Mouse (Mus musculus): Measurements from ENCODE around the gene Glcci1.

Gene Glcci1

DNA sequence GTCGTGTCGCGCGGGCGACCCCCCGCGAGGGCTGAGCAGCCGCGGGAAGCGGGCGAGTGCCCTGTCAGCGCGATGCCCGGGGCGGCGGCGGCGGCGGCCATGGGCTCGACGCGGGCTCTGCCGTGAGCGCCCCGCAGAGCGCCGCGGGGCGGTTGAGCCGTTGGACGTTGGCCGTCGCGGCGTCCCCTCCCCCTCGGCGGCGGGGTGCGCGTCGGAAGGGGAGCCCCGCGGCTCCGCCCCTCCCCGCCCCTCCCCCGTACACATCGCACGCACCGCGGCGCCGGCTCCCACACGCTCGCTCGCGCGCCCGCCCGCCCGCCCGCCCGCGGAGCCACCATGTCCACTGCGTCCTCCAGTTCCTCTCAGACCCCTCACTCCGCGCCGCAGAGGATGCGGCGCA, at the start of gene Glcci1:
Gene Glcci1 (plus strand): TSS at position 50 of the 400 bp plus-strand sequence.
- DNase-seq: peak; percentile 84

DNA sequence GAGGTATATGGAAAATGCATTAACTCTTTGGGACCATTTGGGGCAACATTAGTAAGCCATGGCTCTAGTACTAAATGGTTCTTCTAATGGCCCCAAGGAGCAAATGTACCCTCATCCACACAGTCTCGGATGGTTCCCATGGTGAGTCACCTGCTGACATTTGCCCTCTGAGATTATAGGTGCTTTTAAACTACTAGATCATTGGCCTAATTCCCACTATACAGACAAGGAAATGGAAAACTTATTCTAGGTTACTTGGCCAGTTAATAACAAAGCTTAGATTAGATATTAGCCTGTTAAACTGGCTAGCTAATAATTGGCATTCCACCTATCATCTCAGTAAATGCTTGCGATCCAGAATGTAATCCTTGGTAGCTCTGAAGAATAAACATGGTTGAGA, 47.0 kb upstream of the Glcci1 start:
- peak; percentile 5 for DNase-seq

DNA sequence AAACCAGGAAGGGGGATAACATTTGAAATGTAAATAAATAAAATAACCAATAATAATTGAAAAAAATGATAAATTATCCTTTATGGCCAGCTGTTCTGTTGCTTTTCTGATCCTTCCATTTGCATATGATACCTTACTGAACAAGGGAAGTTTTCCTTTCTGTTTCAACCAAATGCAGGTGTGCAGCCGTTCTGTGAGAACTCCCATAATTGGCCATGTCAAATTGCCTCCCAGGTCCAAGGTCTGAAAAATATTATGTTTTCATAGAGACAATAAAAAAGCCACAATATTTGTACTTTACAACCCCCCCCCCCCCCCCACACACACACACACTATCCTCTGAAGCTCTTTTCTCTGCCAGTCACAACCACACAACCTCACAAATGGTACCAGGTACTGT, 44.0 kb upstream of the Glcci1 start:
- DNase-seq: no peak

DNA sequence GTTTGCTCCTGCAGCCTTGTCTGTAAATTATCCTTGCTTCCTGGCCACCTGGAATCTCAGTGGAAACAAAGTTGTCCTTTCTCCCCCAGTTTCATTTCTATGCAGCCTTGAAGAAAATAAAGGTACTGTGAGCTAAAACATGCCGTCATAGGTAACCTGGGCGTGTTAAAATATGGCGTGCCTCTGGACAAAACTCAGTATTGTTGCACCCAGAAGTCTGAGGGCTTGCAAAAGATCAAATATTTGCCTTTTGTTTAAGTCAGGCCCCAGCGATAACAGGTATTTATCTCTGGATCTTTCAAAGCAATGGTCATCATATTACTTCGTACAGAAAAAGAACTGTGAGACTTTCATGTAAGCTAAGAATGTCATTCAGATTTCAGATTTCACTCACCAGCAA, 43.4 kb upstream of the Glcci1 start:
- no peak for DNase-seq

DNA sequence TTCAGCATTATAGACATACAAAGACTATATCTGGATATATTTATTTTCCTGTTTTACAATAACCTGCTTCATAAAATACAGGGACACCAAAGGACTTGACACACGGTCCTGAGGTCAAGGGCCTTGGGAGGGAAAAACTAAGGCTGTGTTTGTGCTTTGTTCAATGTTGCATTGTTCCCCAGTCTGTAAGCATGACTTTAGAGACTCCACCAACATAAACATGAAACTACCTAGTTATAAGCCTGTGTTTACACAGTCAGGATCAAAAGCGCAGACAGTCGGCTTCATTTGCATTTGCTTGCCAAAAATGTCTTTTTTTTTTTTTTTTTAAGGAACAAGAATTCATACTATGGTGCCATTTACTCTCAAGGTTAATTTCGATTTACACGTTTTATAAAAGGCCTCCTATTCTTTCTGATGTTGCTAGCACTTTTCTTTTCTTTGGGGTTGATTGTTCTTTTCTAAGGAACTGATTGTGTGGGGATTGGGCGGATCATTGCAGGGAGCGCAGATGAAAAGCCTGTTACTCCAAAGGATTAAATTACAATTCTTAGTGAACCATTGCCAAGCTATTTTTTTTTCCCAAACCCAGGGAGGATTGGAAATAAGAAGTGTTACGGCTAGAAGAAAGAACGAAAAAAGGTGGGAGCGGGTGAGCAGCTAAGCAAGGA, 41.6 kb upstream of the Glcci1 start:
- no peak for DNase-seq

DNA sequence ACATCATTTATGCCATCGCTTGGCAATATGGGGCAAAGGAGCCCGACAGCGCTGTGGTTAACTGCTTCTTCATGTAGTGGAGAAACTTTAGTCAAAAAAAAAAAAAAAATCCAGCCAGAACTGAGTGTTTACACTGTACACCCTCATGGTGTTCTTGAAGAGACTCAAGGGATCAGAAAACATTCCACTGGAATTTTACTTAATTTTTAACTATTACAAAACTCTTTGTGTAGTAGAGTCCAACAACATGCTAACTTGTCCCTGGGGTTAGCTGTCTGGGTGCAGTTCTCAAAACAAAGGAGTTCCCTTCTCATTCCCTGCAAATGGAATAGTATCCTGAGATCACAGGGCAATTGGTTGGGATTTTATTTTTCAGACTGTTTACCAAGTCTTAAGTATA, 39.5 kb upstream of the Glcci1 start:
- DNase-seq: no peak

DNA sequence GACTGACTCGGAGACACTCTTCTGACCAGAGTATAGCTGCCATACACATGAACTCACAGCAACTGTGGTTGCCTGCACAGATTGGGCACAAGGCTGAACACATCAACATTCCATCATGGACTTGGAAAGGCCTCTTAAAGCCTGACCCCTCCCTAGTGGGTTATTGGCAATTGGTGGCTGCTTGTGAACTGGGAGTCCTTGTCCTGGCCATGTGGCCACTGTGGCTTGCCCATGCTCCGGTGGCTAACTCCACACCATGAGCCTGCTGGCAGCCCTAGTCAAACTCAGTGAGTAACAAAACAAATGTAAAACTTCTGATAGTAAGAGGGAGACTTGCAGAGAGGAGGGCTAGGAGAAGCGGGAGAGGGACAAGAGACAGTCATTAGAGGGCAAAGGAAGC, 37.3 kb upstream of the Glcci1 start:
- no peak for DNase-seq

DNA sequence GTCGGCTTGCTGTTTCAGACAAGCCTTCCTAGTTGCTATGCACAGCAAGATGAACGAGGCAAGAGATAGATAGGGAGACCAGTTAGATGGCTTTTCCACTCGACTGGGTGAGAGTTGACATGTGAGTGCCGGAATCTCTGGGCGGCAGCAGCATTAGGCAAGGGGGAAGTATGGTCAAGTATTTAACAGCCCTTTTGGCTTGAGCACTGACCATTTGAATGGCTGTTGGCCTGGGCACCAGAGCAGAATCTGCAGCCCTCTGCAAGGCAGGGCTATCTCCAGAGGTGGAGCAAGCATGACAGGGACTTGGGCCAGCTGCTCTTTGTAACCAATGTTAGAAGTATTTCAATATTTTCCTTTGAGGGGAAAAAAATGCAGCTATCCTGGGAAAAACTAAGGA, 36.5 kb upstream of the Glcci1 start:
- DNase-seq: peak; percentile 29

DNA sequence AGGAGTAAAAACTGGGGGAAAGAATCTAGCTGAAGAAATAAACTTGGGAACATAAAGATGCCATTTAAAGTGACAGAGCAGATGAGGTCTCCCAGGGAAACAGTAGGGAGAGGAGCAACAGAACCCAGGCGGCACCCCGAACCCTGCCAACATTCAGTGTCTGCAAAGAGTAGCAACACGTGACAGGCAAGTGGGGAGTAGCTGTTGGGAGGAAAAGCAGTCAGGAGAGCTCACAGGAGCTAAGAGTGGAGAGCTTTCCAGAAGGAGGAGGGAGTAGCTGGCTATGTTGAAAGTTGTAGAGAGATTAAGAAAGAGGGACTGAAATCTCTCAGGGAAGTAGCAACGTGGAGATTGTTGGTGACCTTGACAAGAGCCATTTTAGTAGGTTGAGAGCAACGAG, 35.9 kb upstream of the Glcci1 start:
- no peak for DNase-seq

DNA sequence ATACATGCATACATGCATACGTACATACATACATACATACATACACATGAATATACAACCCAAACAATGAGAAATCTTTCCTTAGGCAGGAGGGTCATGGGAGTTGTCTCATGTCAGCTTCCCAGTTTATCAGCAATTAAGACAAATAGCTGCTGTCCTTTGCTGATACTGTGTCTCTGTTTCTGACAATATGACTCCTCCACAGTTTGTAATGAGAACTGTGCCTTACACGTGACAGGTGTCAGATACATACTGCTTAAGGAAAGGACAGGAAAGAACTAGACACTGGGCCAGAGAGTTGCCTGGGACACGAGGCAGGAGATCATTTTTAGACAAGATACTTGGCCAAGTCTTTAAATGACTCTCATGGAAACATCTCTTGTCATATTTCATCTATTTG, 35.1 kb upstream of the Glcci1 start:
- DNase-seq: no peak

DNA sequence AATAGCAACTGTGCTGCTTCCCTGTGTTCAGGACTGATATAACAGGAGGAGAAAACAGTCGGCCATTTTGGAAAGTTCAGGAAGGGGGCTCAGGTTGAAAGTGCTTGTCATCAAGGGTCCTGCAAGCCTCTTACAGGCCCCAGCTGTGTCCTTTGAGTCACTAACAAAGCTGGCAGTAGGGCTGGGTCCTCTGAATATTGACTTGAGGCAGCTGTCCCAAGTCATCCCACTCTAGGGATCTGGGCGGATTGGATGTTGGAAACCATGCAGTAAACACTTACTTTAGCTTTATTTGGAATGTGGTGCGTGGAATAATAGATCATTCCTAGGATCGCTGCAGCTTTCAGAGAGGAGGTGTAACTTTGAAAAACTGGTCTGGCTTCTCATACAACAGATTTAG, 34.6 kb upstream of the Glcci1 start:
- DNase-seq: no peak

DNA sequence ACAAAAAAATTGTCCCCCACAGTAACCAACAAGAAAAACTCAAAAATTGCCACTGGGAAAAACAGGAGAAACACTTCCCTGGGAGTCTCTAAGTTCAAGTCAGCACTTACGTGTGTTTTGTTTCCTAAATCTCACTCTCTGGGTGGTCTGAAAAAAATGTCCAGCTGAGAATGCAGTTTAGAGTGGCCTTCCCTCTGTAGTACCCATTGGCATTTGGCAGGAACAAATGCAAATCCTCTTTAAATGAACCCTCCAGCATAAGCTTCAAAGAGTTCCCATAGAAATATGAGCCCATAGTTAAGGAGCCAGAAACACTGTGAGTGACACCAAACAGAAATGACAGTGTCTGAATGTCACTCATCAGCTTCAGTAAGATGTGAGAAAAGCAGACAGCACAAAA, 30.2 kb upstream of the Glcci1 start:
- DNase-seq: no peak

DNA sequence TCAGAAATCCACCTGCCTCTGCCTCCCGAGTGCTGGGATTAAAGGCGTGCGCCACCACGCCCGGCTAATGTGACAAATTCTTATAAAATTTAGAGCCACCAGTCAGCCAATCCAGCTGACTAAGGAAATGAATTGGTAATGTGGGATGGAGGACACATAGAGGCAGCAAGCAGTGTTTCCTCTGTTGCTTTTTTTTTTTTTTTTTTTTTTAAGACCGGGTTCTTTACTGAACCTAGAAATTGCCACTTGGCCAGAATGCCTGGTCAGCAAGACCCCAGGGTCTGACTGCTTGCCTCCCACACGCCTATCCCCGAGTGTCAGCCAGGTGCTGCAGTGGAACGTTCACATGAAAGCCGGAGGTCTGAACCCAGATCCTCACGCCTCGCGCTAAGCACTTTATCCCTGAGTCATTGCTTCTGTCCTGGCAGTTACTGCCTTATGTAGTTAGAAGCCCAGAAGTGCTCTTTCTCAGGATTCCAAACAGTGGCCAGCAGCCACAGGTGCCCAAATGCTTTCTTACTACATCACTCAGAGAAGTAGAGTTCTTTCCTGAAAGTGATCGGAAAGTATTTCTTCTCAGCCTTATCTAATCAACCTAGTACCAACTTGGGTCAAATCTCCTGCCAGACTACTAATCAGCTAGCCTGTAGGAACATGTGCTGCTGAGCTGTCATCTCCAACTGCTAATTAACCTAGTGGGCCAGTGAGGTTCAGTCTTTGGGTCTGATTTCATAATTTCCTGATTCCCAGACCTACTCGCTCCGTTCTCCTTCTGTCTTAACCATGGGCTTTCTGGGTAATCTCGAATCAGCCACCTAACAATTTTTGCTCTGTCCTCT, 24.7 kb upstream of the Glcci1 start:
- DNase-seq: no peak

DNA sequence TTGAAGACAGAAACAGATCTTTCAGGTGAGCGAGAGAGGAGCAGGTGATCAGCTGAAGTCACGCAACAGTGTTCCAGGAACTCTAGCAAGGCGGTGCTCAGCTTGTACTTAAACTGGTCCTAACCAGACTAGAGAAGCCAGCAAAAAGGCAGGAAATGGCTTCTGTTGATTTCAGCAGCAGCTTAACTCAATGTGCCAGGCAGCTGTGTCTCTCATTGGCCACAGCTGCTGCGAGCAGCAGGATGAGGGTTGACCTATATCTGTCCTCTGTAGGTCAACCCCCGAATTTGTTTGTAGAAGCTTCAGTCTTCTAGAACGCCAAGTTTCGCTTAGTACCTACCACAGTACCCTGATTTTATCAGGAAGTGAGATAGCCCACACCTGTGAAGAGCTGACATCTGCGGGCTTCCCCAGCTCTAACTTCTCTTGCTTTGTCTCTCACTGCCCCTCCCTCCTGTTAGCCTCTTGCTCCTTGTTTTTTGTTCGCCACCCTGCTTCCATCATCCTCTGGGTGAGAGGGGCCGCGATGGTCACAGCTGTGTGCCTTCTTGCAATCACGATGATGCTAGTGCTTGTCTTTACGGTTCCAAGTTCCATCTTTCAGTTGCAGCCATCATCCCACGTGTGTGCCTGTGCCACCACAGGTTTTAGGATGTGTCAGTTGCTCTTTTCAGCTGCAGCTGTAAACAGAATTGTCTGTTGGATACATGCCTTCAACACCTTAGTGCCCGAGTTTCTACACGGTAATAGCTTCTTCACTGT, 23.8 kb upstream of the Glcci1 start:
- DNase-seq: no peak

DNA sequence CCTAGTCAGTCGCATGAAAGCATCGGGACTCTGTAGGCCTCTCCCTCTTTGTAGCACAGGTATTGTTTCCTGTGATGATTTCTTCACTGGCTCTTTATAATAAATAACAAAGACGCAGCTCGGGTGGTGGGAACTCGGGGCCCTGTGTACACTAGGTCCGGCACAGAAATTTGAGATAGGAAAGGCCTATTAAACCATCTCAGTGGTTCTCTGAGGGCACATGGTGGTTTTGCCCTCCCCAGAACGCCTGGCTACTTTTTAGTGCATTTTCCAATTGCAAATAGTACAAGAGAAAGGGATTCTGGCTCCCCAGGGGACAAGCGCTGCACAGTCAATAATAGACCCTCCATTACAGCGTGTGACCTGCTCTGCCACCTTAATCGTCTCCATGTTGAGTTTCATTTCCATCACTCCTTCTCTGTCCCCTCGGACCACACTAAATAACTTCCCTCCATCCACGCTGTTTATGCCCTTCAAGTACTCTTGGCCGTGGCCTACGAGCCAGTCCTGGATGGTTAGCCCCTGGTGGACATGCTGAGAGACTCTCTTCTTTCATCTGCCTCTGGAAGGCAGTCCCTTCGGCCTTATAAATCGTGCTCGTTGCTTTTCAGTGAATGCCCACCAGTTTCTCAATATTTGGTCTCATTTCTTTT, 22.9 kb upstream of the Glcci1 start:
- no peak for DNase-seq

DNA sequence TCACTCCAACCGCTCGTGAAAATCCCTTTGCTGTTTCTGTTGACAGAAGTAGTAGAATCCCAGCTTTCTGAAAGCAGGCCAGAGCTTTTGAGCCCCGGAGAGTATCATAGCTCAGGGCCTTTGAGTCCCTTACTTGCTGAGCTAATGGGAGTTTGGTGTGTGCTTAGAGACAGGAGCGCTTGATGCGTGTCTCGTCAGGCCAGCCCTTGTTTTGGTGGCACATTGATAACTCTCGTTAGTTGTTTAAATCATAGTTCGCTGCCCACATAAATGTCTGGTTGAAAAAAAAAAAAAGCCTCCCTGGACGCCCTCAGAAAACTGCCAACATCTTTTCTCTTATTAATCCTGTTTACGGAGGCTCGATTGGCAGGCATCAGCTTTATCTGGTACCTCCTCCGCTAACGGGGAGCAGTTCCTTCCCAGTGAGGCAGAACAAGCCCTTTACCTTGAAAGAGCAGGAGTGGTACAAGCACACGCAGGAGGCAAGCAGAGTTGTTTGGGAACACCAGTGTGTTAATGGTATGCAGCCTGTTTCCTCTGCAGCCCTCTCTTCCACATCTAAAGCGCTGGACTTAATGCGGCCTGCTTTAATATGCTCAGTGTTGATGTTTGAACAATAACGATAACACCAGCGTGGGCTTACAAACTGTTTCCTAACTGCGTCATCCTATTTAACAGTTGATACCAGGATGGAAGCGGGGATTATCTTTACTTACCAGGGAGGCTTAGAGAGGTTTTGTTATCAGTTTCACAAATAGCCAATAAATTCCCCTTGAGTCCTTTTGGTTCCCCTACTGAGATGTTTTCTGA, 22.2 kb upstream of the Glcci1 start:
- DNase-seq: no peak

DNA sequence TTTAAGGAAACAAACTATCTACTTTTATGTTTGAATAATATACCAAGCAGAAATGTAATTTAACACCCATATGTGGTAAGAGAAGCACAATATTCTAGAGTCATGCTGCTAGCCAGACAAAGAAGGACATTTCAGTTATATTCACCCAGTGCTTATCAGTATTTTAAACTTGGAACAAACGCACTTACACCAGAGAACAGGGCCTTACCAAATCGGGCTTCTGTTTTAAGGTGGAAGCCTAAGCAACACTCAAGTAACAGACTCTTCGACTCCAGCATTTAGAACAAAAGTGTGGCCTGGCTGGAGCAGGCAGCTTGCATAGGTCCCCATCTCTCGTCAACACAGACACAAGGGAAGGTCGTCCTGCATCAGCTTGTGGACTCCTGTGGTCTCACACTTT, 21.2 kb upstream of the Glcci1 start:
- no peak for DNase-seq

DNA sequence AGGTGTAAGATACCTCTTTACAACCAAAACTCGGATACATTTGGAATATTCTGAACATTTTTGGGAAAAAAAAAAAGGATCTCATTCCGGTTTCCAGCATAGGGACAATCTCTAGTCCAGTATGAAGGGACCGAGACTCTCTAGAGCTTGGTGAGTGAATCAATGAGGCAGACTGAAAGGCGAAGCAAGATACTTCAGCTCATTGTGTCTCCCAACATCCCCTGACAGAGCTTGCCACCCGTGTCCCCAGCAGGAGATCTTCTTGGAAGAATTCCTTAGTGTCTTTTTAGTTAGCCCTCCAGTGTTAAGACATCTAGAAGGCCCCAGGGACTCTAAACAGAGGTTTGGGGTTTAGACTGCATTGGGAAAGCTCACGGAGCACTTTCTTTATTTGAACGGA, 20.1 kb upstream of the Glcci1 start:
- no peak for DNase-seq

DNA sequence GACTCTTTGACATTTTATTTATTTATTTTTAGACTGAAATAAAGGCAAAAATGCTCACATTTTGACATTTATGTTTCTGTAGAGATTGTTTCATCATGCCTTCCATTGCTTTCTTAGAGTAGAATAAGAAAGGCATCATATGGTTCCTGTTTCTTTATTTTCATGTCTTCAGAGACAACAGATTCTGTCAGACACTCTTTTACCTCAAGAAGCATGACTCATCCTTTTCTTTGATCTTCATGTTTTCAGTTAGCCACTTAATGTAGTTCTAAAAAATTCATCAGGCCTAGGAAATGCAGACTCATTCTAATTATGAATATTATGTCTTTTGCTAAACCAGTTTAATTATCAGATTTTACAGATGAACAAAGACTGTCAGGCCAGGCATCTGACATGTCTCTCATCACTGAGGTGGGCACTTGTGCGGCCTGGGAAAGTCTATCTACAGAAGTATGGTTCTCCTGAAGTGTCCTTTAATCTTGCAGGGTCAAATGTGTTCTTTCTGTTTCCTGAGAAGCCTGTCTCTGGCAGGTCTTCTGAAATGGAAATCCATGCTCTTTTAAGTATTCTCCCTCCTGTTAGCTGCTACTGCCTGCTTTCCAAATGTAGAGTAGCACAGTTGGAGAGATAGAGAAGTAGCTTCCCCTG, 19.3 kb upstream of the Glcci1 start:
- DNase-seq: no peak

DNA sequence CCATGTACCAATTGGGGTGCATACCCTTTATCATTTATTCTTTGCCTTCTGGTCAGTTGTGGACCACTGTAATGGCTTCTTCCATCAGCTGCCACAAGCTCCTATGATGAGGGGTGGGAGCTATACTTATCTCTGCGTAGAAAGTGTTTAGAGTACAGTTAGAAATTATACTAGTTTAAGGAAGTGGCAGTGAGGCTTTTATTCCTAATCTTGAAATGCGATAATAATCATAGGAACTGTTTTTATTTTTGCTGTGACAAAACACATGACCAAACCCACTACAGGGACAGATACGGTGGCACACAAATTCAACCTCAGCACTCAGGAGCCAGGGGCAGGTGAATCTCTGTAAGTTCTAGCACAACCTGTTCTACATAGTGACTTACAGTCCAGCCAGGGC, 17.2 kb upstream of the Glcci1 start:
- DNase-seq: no peak

DNA sequence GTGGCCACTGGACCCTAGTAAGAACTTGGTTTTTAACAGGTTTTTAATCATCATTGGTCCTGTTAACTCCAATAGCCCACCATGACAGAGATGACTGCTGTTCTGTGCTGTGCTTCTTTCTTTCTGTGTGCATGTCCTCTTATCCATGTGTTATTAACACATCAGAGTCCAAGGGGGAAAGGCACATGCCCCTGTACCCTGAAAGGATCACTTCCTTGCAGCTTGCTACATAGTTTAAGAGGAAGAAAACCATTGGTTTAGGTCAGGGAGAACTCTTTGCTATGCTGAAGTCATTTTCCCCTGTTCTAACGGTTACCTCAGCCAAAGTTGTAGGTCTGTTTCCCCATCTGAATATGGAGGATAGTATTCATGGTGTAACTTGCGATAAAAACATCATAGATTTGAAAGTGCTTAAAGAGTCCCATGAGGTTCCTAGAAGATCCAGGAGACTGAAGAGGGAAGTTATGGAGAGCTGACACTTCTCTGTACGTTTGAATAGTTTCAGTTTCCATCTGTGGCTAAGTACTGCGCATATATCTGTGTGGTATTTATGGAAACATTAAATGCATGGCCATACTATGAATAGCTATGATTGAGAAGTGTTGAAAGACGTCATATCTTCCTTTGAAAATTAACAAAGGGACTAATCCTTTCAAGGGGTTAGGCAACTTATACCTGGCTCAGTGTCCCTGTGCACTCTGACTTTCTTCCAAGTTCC, 14.1 kb upstream of the Glcci1 start:
- DNase-seq: no peak

Measured in kidney, postnatal 14 days (tissue).